Mouse (Mus musculus): Measurements from ENCODE around the gene Tox4.

DNA sequence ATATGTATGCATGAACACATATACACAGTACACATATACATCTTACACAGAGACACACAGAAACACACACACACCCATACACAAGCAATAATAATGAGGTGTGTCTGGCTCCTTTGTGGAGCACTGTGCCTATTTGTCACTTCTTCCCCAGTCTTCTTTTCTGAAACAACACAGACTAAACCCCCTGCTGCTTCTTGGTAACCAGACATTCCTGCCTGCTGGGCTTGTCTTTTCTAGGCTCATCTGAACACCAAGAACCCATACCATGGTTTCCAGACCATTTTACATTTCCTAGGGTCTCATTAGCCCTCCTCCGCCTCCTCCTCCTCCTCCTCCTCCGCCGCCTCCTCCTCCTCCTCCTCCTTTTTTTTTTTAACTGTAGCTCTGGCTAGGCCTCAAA is 53.2 kb downstream of the Tox4 start:
- TF ChIP-seq CTCF (IDR thresholded peaks at IDR 0.05; ENCODE audit: borderline replicate concordance, control insufficient read depth, extremely low read depth, insufficient read depth, low read length, poor library complexity) = no peak
- no peak for TF ChIP-seq POLR2A (IDR thresholded peaks at IDR 0.05; ENCODE audit: control insufficient read depth, extremely low read depth, insufficient read depth, low read length, poor library complexity)
